8 mouse cellular contexts compared by ENCODE assay signal in the genomic region with DNA sequence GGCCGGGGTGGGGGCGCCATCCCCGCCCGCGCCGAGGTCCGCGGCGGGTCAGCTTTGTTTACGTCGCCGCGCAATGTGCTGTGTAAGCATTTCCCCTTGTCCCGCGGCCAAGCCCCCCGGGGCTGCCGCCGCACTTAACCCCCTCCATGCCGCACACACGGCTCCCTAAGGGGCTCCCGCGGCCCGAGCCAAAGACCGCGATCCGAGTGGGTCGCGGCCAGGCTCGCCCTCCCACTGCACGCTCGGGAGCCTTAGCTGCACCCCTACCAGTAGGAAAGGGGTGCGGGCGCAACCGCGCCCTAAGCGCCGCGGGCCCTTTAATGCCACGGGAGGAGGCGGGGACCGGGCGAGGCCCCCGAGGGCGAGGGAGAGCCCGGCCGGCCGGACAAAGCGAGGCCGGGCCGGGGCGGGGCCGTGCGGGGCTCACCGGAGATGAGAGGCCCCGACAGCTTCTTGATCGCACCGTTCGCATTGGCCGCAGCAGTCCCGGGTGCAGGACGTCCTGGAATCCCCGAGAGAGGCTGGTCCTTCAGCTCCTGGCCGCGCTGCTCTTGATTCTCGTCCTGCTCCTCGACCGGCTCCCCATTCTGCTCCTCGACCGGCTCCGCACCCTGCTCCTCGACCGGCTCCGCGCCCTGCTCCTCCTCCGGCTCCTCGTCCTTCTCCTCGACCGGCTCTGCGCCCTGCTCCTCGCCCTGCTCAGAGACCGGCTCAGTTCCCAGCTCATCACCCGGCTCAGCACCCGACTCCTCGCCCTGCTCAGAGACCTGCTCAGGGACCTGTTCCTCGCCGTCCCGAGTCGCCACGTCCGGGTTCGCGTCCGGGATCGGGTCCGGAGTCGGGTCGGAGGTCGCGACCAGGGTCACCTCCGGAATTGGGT. TPM values are rescaled to one million over a fixed set of nuclear protein-coding genes. Genes with fewer than 3 reads are reported as not detected.
DNase-seq lines count a peak whose midpoint lies in the region; ATAC-seq lines count a peak whose summit lies in the region.

No protein-coding gene starts in this region.

- WGBS in intestine, embryonic 15.5 days = 31% methylated on average over 94 of the region's 100 CpGs

- peak overlapping the region; percentile 65 for H3K4me2 ChIP-seq in intestine, embryonic 15.5 days (replicated peaks)

- no peaks in the 10 kb centered on the region for H3K27me3 ChIP-seq in intestine, embryonic 15.5 days (replicated peaks)

- peak overlapping the region; percentile 56 for H3K27ac ChIP-seq in intestine, embryonic 15.5 days

- H3K9ac ChIP-seq in intestine, embryonic 15.5 days = peak overlapping the region; percentile 67

- peaks cover 6% of the 10 kb centered on the region; the same call in 1 of the 2 replicates for H3K4me1 ChIP-seq in intestine, embryonic 15.5 days (replicated peaks)

- peak overlapping the region; percentile 52 for H3K4me3 ChIP-seq in intestine, embryonic 15.5 days (replicated peaks)

- peak; percentile 16 for ATAC-seq in intestine, embryonic 15.5 days

- H3K36me3 ChIP-seq in intestine, embryonic 15.5 days = no peaks in the 10 kb centered on the region

- DNase-seq in adrenal gland, adult 18-20 months (ENCODE audit: low spot score in 2 of 2) = peak; percentile 53 to 54
- no peak for DNase-seq in adrenal gland, postnatal 4 days (ENCODE audit: low spot score in 2 of 2)
- peak; percentile 68 for DNase-seq in adrenal gland, postnatal 25 days
- DNase-seq in gastrocnemius, postnatal 4 days (ENCODE audit: low spot score in 2 of 2) = peak; percentile 34 to 54
- peak; percentile 24 for DNase-seq in lung, postnatal 25 days (ENCODE audit: low spot score)
- DNase-seq in frontal cortex, postnatal 10 days (ENCODE audit: low spot score in 2 of 2) = no peak
- DNase-seq in spleen, postnatal 14 days (ENCODE audit: low spot score in 2 of 2) = no peak

- peaks cover 17% of the 10 kb centered on the region; the same call in 1 of the 2 replicates for H3K9me3 ChIP-seq in intestine, embryonic 15.5 days

RNA-seq across cellular contexts. Expression of gene Cdkn1c, which starts 1.3 kb away (rescaled TPM):
- total RNA-seq in adrenal gland, adult 18-20 months (2021) = 100 to 1,000 TPM; 153 to 767 TPM
- total RNA-seq in adrenal gland, postnatal 4 days (2021) = 1,000 to 10,000 TPM; 1,384 to 1,531 TPM
- total RNA-seq in adrenal gland, postnatal 25 days (2021) = 669 and 905 TPM in 2 replicates
- 1,000 to 10,000 TPM; 1,832 to 1,854 TPM for total RNA-seq in gastrocnemius, postnatal 4 days (2021)
- 672 and 702 TPM in 2 replicates for polyA plus RNA-seq in intestine, embryonic 15.5 days (2015; fragmentation: Nextera tagmentation; extraction: Ambion mirVana)

RNA-seq across cellular contexts. Expression of gene Slc22a18, which starts 14.0 kb away (rescaled TPM):
- total RNA-seq in adrenal gland, adult 18-20 months (2021) = 1 to 10 TPM; 1.9 to 6.7 TPM
- total RNA-seq in adrenal gland, postnatal 4 days (2021) = 1 to 10 TPM; 5.5 to 7.0 TPM
- 1.2 and 1.4 TPM in 2 replicates for total RNA-seq in adrenal gland, postnatal 25 days (2021)
- total RNA-seq in gastrocnemius, postnatal 4 days (2021) = under 1 TPM; 0.44 to 0.86 TPM
- 11.4 and 13.4 TPM in 2 replicates for polyA plus RNA-seq in intestine, embryonic 15.5 days (2015; fragmentation: Nextera tagmentation; extraction: Ambion mirVana)

RNA-seq across cellular contexts. Expression of gene Phlda2, which starts 43.4 kb away (rescaled TPM):
- 1 to 10 TPM in 1 of 2 experiments, under 1 TPM in 1; 0.45 to 2.8 TPM for total RNA-seq in adrenal gland, adult 18-20 months (2021)
- 1 to 10 TPM; 2.9 to 5.6 TPM for total RNA-seq in adrenal gland, postnatal 4 days (2021)
- 1.8 and 2.7 TPM in 2 replicates for total RNA-seq in adrenal gland, postnatal 25 days (2021)
- not detected for total RNA-seq in gastrocnemius, postnatal 4 days (2021)
- 13.6 and 17.7 TPM in 2 replicates for polyA plus RNA-seq in intestine, embryonic 15.5 days (2015; fragmentation: Nextera tagmentation; extraction: Ambion mirVana)

Comparison
In these comparisons a context has a peak if more than half of its experiments do, and no peak if none do; other contexts are left out.
1. DNase-seq: peak in adrenal gland, adult 18-20 months (2 of 2), adrenal gland, postnatal 25 days (single experiment), gastrocnemius, postnatal 4 days (2 of 2) and lung, postnatal 25 days (single experiment); none in adrenal gland, postnatal 4 days (0 of 2), frontal cortex, postnatal 10 days (0 of 2) and spleen, postnatal 14 days (0 of 2).